8 mouse cellular contexts compared by ENCODE assay signal in the genomic region with DNA sequence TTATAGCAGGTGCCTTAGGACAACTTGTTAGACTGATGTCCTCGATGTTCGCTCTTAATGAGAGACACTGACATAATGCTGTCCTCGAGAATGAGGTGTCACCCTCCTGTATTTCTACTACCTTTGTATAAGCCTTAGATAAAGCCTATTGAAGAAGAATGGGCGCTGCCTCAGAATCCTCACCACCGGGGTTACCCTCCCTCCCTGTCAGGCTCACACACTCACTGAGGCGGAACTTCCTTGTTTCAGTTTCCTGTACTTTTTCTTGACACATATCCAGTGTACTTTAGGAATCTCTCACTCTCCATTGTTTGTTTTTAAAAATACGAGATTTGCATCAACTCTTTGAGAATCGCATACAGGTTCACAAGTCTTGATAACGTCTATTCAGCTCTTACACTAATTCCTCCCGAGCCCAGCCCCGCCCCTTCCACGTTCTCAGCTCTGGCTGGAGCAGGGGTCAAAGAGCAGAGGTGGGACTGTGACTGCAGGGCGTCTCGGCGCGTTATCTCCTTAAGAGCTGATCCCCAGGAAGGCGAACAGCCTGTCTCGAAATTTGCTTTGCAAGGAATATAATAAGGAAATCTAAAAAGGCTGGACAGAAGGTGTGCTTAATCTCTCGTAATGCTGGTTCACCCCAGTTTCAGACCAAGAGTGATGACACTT. TPM values are rescaled to one million over a fixed set of nuclear protein-coding genes. Genes with fewer than 3 reads are reported as not detected.
DNase-seq lines count a peak whose midpoint lies in the region; ATAC-seq and TF ChIP-seq lines count a peak whose summit lies in the region.

No protein-coding gene starts in this region.

- H3K4me2 ChIP-seq in forebrain, embryonic 11.5 days (ENCODE audit: low read depth, low read length, severe bottlenecking), result peak overlapping the region; percentile 40; the same call in 1 of the 2 replicates
- peak overlapping the region; percentile 62 for H3K4me2 ChIP-seq in intestine, postnatal 0 days (replicated peaks; ENCODE audit: low read depth)
- H3K4me2 ChIP-seq in liver, postnatal 0 days (ENCODE audit: low read depth, low read length), result peak overlapping the region; percentile 74
- peak overlapping the region; percentile 32 for H3K4me2 ChIP-seq in neural tube, embryonic 14.5 days (ENCODE audit: low read depth, low read length)

- TF ChIP-seq CTCF in intestine, postnatal 0 days (IDR thresholded peaks at IDR 0.05; ENCODE audit: low read depth), result no peak
- TF ChIP-seq CTCF in liver, postnatal 0 days (IDR thresholded peaks at IDR 0.05; ENCODE audit: low read depth), result no peak

- H3K36me3 ChIP-seq in forebrain, embryonic 11.5 days (ENCODE audit: control insufficient read depth, insufficient read depth, low read length), result no peaks in the 10 kb centered on the region
- no peaks in the 10 kb centered on the region for H3K36me3 ChIP-seq in intestine, postnatal 0 days (ENCODE audit: control insufficient read depth, insufficient read depth)
- no peaks in the 10 kb centered on the region for H3K36me3 ChIP-seq in liver, postnatal 0 days (replicated peaks; ENCODE audit: insufficient read depth, low read length)
- H3K36me3 ChIP-seq in neural tube, embryonic 14.5 days (ENCODE audit: control insufficient read depth, insufficient read depth, low read length), result no peaks in the 10 kb centered on the region

- no peak for ATAC-seq in forebrain, embryonic 11.5 days (replicated peaks; ENCODE audit: low FRiP score)
- peak; percentile 96 for ATAC-seq in intestine, postnatal 0 days
- no peak for ATAC-seq in liver, postnatal 0 days
- no peak for ATAC-seq in neural tube, embryonic 14.5 days (ENCODE audit: low read depth)

- H3K9me3 ChIP-seq in forebrain, embryonic 11.5 days (ENCODE audit: control insufficient read depth, low read length), result no peaks in the 10 kb centered on the region
- H3K9me3 ChIP-seq in intestine, postnatal 0 days (ENCODE audit: control insufficient read depth), result no peaks in the 10 kb centered on the region
- no peaks in the 10 kb centered on the region for H3K9me3 ChIP-seq in liver, postnatal 0 days (ENCODE audit: low read length)
- H3K9me3 ChIP-seq in neural tube, embryonic 14.5 days (ENCODE audit: control insufficient read depth, low read length), result no peaks in the 10 kb centered on the region

- peaks cover 2% of the 10 kb centered on the region; the same call in 1 of the 2 replicates for H3K4me1 ChIP-seq in forebrain, embryonic 11.5 days (replicated peaks; ENCODE audit: control insufficient read depth, insufficient read depth, low read length)
- 0 out of 2 replicates have a peak, but pooled peaks cover 2% of the 10 kb centered on the region for H3K4me1 ChIP-seq in intestine, postnatal 0 days (replicated peaks; ENCODE audit: control insufficient read depth, insufficient read depth, low read length)
- 0 out of 2 replicates have a peak, but pooled peaks cover 3% of the 10 kb centered on the region for H3K4me1 ChIP-seq in liver, postnatal 0 days (ENCODE audit: insufficient read depth)
- no peaks in the 10 kb centered on the region for H3K4me1 ChIP-seq in neural tube, embryonic 14.5 days (ENCODE audit: control insufficient read depth, insufficient read depth, low read length)

- H3K27ac ChIP-seq in forebrain, embryonic 11.5 days (ENCODE audit: low read depth, low read length), result no peak overlapping the region
- peak overlapping the region; percentile 60 for H3K27ac ChIP-seq in intestine, postnatal 0 days (ENCODE audit: low read depth, low read length)
- no peak overlapping the region for H3K27ac ChIP-seq in liver, postnatal 0 days (ENCODE audit: low read depth)
- H3K27ac ChIP-seq in neural tube, embryonic 14.5 days (ENCODE audit: low read depth, low read length), result no peak overlapping the region

- H3K27me3 ChIP-seq in forebrain, embryonic 11.5 days (ENCODE audit: control insufficient read depth, insufficient read depth, low read length), result no peaks in the 10 kb centered on the region
- H3K27me3 ChIP-seq in intestine, postnatal 0 days (replicated peaks; ENCODE audit: control insufficient read depth, insufficient read depth, low read length), result no peaks in the 10 kb centered on the region
- H3K27me3 ChIP-seq in liver, postnatal 0 days (ENCODE audit: insufficient read depth, low read length), result no peaks in the 10 kb centered on the region
- H3K27me3 ChIP-seq in neural tube, embryonic 14.5 days (ENCODE audit: control insufficient read depth, insufficient read depth, low read length), result no peaks in the 10 kb centered on the region

- DNase-seq in lung, adult 18-20 months, result peak; percentile 23 to 27
- DNase-seq in lung, postnatal 25 days (ENCODE audit: low spot score), result no peak
- no peak for DNase-seq in forebrain, embryonic 11.5 days (ENCODE audit: low spot score)
- DNase-seq in liver, postnatal 0 days, result peak; percentile 43
- DNase-seq in layer of hippocampus, adult 8-10 months (ENCODE audit: low spot score in 2 of 2), result no peak
- DNase-seq in cerebellum, adult 9-10 months, result no peak

- TF ChIP-seq EP300 in liver, postnatal 0 days (IDR thresholded peaks at IDR 0.05; ENCODE audit: low read depth), result no peak

- H3K9ac ChIP-seq in forebrain, embryonic 11.5 days (ENCODE audit: low read length), result peak overlapping the region; percentile 37
- H3K9ac ChIP-seq in intestine, postnatal 0 days (ENCODE audit: low read depth, low read length), result peak overlapping the region; percentile 34; the same call in 1 of the 2 replicates
- H3K9ac ChIP-seq in liver, postnatal 0 days (replicated peaks), result peak overlapping the region; percentile 48; the same call in 1 of the 2 replicates
- 0 out of 2 replicates have a peak overlapping the region, but pooled peaks have one; percentile 18 for H3K9ac ChIP-seq in neural tube, embryonic 14.5 days (replicated peaks; ENCODE audit: low read depth, low read length)

- 10% methylated on average over 19 of the region's 19 CpGs for WGBS in forebrain, embryonic 11.5 days
- 10% methylated on average over 19 of the region's 19 CpGs for WGBS in intestine, postnatal 0 days
- WGBS in liver, postnatal 0 days (ENCODE audit: insufficient replicate concordance), result 11% methylated on average over 19 of the region's 19 CpGs
- WGBS in neural tube, embryonic 14.5 days, result 16% methylated on average over 19 of the region's 19 CpGs

- peak overlapping the region; percentile 18; the same call in 1 of the 2 replicates for H3K4me3 ChIP-seq in forebrain, embryonic 11.5 days (ENCODE audit: low read depth, low read length)
- peak overlapping the region; percentile 37 for H3K4me3 ChIP-seq in intestine, postnatal 0 days (ENCODE audit: low read depth, low read length)
- H3K4me3 ChIP-seq in liver, postnatal 0 days (ENCODE audit: low read depth, low read length), result peak overlapping the region; percentile 53
- H3K4me3 ChIP-seq in neural tube, embryonic 14.5 days (ENCODE audit: low read depth, low read length), result peak overlapping the region; percentile 16; the same call in 1 of the 2 replicates

RNA-seq across cellular contexts. Expression of a gene that starts 4.9 kb away (rescaled TPM):
- not detected in 2 replicates for polyA plus RNA-seq in forebrain, embryonic 11.5 days (2014; fragmentation: Nextera tagmentation; extraction: Ambion mirVana)
- polyA plus RNA-seq in intestine, postnatal 0 days (2015; fragmentation: Nextera tagmentation; extraction: Ambion mirVana), result 0.13 TPM in 1 of 2 replicates, not detected in the other
- polyA plus RNA-seq in liver, postnatal 0 days (2015; fragmentation: Nextera tagmentation; extraction: Ambion mirVana), result not detected in 2 replicates
- 0.16 TPM in 1 of 2 replicates, not detected in the other for polyA plus RNA-seq in neural tube, embryonic 14.5 days (2014; fragmentation: Nextera tagmentation; extraction: Ambion mirVana)
- total RNA-seq in layer of hippocampus, adult 8-10 months (2022), result under 1 TPM in 3 of 4 experiments, not detected in 1; 0.22 to 0.37 (median 0.25) TPM

RNA-seq across cellular contexts. Expression of a gene that starts 39.1 kb away (rescaled TPM):
- polyA plus RNA-seq in forebrain, embryonic 11.5 days (2014; fragmentation: Nextera tagmentation; extraction: Ambion mirVana), result 1.6 and 1.7 TPM in 2 replicates
- 0.04 TPM in 1 of 2 replicates, not detected in the other for polyA plus RNA-seq in intestine, postnatal 0 days (2015; fragmentation: Nextera tagmentation; extraction: Ambion mirVana)
- 0.05 TPM in 1 of 2 replicates, not detected in the other for polyA plus RNA-seq in liver, postnatal 0 days (2015; fragmentation: Nextera tagmentation; extraction: Ambion mirVana)
- 0.24 and 1.2 TPM in 2 replicates for polyA plus RNA-seq in neural tube, embryonic 14.5 days (2014; fragmentation: Nextera tagmentation; extraction: Ambion mirVana)
- total RNA-seq in layer of hippocampus, adult 8-10 months (2022), result under 1 TPM in 2 of 4 experiments, not detected in 2; 0.18 to 0.35 TPM

Comparison
In these comparisons a context has a peak if more than half of its experiments do, and no peak if none do; other contexts are left out.
1. DNase-seq: peak in lung, adult 18-20 months (2 of 2) and liver, postnatal 0 days (single experiment); none in lung, postnatal 25 days (single experiment), forebrain, embryonic 11.5 days (single experiment), layer of hippocampus, adult 8-10 months (0 of 2) and cerebellum, adult 9-10 months (single experiment).
2. Peak in every context shown above with its lines, with median percentiles within 50 percentile points of each other: H3K4me2 ChIP-seq, H3K4me3 ChIP-seq and H3K9ac ChIP-seq.